Mouse (Mus musculus): Measurements from ENCODE around the gene Olfr8. TPM values are rescaled to one million over a fixed set of nuclear protein-coding genes. Genes with fewer than 3 reads are reported as not detected.
"Not testable (repeated sequence)": the region's sequence is repeated elsewhere in the genome, so short reads cannot be mapped to it uniquely, and the experiment has no call there.

Gene Olfr8
- not detected in 2 replicates for polyA plus RNA-seq (2015; fragmentation: Nextera tagmentation; extraction: Ambion mirVana)

DNA sequence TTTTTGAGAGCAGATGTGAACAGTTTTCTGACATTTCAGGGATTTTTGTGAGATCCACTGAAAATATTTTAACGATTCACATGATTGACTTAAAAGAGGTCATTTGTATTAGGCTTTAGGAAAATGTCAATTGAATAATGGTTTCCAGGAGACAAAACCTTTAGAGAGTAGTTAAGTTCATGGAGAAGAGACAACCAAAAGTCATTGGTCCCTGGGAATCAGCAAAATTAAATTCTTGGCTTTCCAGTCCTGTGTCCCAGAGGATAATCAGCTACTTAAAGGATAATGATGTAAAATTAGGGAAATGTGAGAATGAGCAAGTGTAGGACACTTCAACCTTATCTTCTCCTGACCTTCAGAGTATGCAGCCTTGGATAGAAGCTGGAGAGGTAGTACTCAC is at the start of gene Olfr8:
Gene Olfr8, plus strand, starts transcription at position 301 of the 400 bp plus-strand sequence.
- H3K9me3 ChIP-seq (ENCODE audit: control insufficient read depth, low read length); DNase-seq (ENCODE audit: low spot score); H3K4me2 ChIP-seq (replicated peaks; ENCODE audit: low read depth); H3K27me3 ChIP-seq (ENCODE audit: control insufficient read depth, insufficient read depth, low read length); H3K4me3 ChIP-seq (ENCODE audit: low read depth, low read length); H3K4me1 ChIP-seq (replicated peaks; ENCODE audit: control insufficient read depth, insufficient read depth); H3K36me3 ChIP-seq (ENCODE audit: control insufficient read depth, insufficient read depth, low read length); H3K27ac ChIP-seq (replicated peaks); ATAC-seq (ENCODE audit: low FRiP score, low TSS enrichment); H3K9ac ChIP-seq (ENCODE audit: low read length): not testable (repeated sequence)
- WGBS: 83% methylated on average over 1 of the region's 1 CpGs

DNA sequence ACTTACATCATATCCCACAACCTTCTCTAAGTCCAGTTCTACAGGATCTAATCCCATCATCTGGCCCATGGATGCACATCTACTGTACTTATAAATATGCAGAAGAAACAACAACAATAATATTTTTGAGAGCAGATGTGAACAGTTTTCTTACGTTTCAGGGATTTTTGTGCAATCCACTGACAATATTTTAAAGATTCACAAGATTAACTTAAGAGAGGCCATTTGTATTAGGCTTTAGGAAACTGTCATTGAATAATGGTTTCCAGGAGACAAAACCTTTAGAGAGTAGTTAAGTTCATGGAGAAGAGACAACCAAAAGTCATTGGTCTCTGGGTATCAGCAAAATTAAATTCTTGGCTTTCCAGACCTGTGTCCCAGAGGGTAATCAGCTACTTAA is 37.6 kb upstream of the Olfr8 start, which contains the start of gene Olfr1354:
Gene Olfr1354, plus strand, starts transcription at position 301 of the 400 bp plus-strand sequence.
- not testable (repeated sequence) for H3K36me3 ChIP-seq (ENCODE audit: control insufficient read depth, insufficient read depth, low read length); DNase-seq (ENCODE audit: low spot score); ATAC-seq (ENCODE audit: low FRiP score, low TSS enrichment); H3K4me3 ChIP-seq (ENCODE audit: low read depth, low read length); H3K9ac ChIP-seq (ENCODE audit: low read length); H3K4me2 ChIP-seq (replicated peaks; ENCODE audit: low read depth); H3K4me1 ChIP-seq (replicated peaks; ENCODE audit: control insufficient read depth, insufficient read depth); H3K27ac ChIP-seq (replicated peaks); H3K9me3 ChIP-seq (ENCODE audit: control insufficient read depth, low read length); H3K27me3 ChIP-seq (ENCODE audit: control insufficient read depth, insufficient read depth, low read length)
- WGBS: 73% methylated on average over 1 of the region's 1 CpGs

DNA sequence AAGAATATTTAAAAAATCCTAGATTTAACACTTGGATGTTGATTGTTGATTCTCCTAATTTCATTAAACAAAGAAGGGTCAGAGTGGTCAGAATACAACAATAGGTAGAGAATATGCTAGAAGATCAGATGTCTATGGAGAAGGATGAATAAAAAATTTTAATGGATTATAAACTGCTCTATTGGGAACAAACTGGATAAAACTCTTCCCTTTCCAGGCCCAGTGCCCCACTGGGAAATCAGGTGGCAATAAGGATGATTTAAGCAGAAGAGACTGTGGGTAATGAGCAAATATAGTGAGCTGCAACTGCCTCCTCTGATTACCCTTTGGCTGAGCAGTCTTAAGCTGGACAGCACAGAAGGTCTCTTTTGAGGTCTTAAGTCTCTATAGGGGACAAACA is 12.6 kb downstream of the Olfr8 start, which contains the start of gene Olfr1353:
Gene Olfr1353, plus strand, starts transcription at position 301 of the 400 bp plus-strand sequence.
- H3K9me3 ChIP-seq (ENCODE audit: control insufficient read depth, low read length); H3K27ac ChIP-seq (replicated peaks); H3K4me3 ChIP-seq (ENCODE audit: low read depth, low read length); H3K4me2 ChIP-seq (replicated peaks; ENCODE audit: low read depth); ATAC-seq (ENCODE audit: low FRiP score, low TSS enrichment); H3K4me1 ChIP-seq (replicated peaks; ENCODE audit: control insufficient read depth, insufficient read depth); H3K36me3 ChIP-seq (ENCODE audit: control insufficient read depth, insufficient read depth, low read length); H3K9ac ChIP-seq (ENCODE audit: low read length); DNase-seq (ENCODE audit: low spot score); H3K27me3 ChIP-seq (ENCODE audit: control insufficient read depth, insufficient read depth, low read length): not testable (repeated sequence)

DNA sequence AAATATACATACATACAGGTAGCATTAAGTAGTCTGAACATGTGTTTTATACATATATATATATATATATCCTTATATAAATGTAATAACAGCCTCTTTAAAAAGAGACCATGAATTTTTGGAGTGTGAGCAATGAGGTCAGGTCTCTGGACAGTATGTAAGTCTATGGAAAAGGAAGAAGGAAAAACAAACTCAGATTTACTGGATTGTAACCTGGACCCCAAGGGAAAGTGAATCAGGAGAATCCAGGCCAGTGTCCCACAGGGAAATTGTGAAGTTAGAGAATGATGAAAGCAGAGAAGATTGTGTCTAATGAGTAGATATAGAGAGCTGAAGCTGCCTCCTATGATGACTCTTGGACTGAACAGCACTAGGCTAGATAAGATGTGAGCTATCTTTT is 30.3 kb downstream of the Olfr8 start, which contains the start of gene Olfr1352:
Gene Olfr1352, plus strand, starts transcription at position 301 of the 400 bp plus-strand sequence.
- Histone ChIP-seq H3K36me3 (ENCODE audit: control insufficient read depth, insufficient read depth, low read length) (no peaks in the 10 kb centered on the region), H3K27me3 (ENCODE audit: control insufficient read depth, insufficient read depth, low read length) (no peaks in the 10 kb centered on the region), H3K9ac (ENCODE audit: low read length) (no peak within 1 kb of the TSS), H3K4me2 (replicated peaks; ENCODE audit: low read depth) (no peak within 1 kb of the TSS), H3K27ac (replicated peaks) (no peak within 1 kb of the TSS), H3K9me3 (ENCODE audit: control insufficient read depth, low read length) (no peaks in the 10 kb centered on the region), H3K4me3 (ENCODE audit: low read depth, low read length) (no peak within 1 kb of the TSS), H3K4me1 (replicated peaks; ENCODE audit: control insufficient read depth, insufficient read depth) (no peaks in the 10 kb centered on the region)
- TF ChIP-seq CTCF (IDR thresholded peaks at IDR 0.05; ENCODE audit: low read depth) (no peak), EP300 (optimal IDR thresholded peaks at IDR 0.05) (no peak)
- DNase-seq (ENCODE audit: low spot score) (no peak), ATAC-seq (ENCODE audit: low FRiP score, low TSS enrichment) (no peak)

Other genes with a start within 250 kb of the Olfr8 start
- gene Casp14, start 232.3 kb upstream of the Olfr8 start, polyA plus RNA-seq (2015; fragmentation: Nextera tagmentation; extraction: Ambion mirVana): 29.5 and 31.1 TPM in 2 replicates
- gene Ccdc105, start 197.6 kb upstream of the Olfr8 start, polyA plus RNA-seq (2015; fragmentation: Nextera tagmentation; extraction: Ambion mirVana): 0.07 TPM in 1 of 2 replicates, not detected in the other
- 0.23 and 0.38 TPM in 2 replicates for gene Slc1a6, start 170.1 kb upstream of the Olfr8 start, polyA plus RNA-seq (2015; fragmentation: Nextera tagmentation; extraction: Ambion mirVana)
- gene Olfr1356, start 98.5 kb upstream of the Olfr8 start, polyA plus RNA-seq (2015; fragmentation: Nextera tagmentation; extraction: Ambion mirVana): not detected in 2 replicates
- gene Olfr1355, start 75.1 kb upstream of the Olfr8 start, polyA plus RNA-seq (2015; fragmentation: Nextera tagmentation; extraction: Ambion mirVana): not detected in 2 replicates
- gene Olfr1354, start 37.5 kb upstream of the Olfr8 start, polyA plus RNA-seq (2015; fragmentation: Nextera tagmentation; extraction: Ambion mirVana): not detected in 2 replicates
- gene Olfr1353, start 12.7 kb downstream of the Olfr8 start, polyA plus RNA-seq (2015; fragmentation: Nextera tagmentation; extraction: Ambion mirVana): not detected in 2 replicates
- not detected in 2 replicates for gene Olfr1352, start 30.4 kb downstream of the Olfr8 start, polyA plus RNA-seq (2015; fragmentation: Nextera tagmentation; extraction: Ambion mirVana)
- gene Olfr1351, start 61.8 kb downstream of the Olfr8 start, polyA plus RNA-seq (2015; fragmentation: Nextera tagmentation; extraction: Ambion mirVana): not detected in 2 replicates
- 0.12 TPM in 1 of 2 replicates, not detected in the other for gene Olfr57, start 78.1 kb downstream of the Olfr8 start, polyA plus RNA-seq (2015; fragmentation: Nextera tagmentation; extraction: Ambion mirVana)
- 7.3 and 7.7 TPM in 2 replicates for gene 2610008E11Rik, start 147.0 kb downstream of the Olfr8 start, polyA plus RNA-seq (2015; fragmentation: Nextera tagmentation; extraction: Ambion mirVana)
- not detected in 2 replicates for gene Vmn2r80, start 198.1 kb downstream of the Olfr8 start, polyA plus RNA-seq (2015; fragmentation: Nextera tagmentation; extraction: Ambion mirVana)